Mouse (Mus musculus): Measurements from ENCODE around the gene Atp2a1. TPM values are rescaled to one million over a fixed set of nuclear protein-coding genes. Genes with fewer than 3 reads are reported as not detected.
"Not testable (repeated sequence)": the region's sequence is repeated elsewhere in the genome, so short reads cannot be mapped to it uniquely, and the experiment has no call there.

The Atp2a1 gene
- polyA plus RNA-seq, 2 experiments from 2014 or later = 0.18 to 0.38 TPM

DNA sequence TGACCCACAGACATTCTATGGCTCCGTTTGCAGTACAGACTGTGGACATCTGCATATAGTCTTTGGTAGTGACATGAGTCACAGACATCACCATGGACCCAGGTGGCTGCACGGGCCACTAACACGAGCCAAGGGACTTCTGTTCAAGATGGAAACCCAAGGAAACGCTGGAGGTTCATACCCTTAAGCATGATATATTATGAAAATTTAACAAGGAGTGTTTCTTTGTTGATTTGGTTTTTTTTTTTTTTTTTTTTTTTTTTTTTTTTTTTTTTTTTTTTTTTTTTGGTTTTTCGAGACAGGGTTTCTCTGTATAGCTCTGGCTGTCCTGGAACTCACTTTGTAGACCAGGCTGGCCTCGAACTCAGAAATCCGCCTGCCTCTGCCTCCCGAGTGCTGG is 60.4 kb downstream of the Atp2a1 start:
- not testable (repeated sequence) for ATAC-seq

DNA sequence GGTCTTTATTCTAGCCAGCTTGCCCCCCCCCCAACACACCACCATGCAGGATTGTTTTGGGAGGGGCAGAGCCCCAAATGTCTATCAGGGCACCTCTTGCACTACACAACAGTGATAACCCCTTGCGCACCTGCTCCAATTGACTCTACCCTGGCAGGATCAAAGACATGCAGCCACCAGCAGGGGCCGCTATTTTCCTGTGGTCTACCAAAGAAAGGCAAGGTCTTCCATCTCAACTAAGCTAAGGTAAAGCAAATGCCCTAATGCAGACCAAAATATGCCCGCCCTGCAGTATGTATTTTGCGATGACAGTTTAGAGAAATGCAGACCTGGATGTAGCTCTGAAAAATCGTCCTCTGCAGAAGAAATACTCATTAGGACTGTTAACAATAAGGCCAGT is 63.4 kb downstream of the Atp2a1 start:
- ATAC-seq = peak; percentile 33

DNA sequence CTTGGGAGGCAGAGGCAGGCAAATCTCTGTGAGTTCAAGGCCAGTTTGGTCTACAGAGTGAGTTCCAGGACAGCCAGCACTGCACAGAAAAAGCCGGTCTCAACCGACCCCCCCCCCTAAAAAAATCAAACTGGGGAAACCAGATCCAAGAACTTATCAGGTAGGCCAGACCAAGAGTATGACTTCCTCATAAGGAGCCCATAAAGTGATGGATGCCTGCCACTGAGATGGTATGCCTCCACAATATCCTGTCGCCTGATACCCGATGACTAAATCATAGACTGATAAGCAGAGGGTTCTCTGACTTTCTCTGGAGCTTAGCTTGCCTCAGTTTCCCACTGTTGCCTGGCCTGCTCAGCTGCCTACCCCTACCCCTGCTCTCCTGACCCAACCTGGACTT is 65.1 kb downstream of the Atp2a1 start:
- no peak for ATAC-seq

GRCm38 (mm10) chr7:126397221-126397620 is 65.7 kb downstream of the Atp2a1 start:
- no peak for ATAC-seq

DNA sequence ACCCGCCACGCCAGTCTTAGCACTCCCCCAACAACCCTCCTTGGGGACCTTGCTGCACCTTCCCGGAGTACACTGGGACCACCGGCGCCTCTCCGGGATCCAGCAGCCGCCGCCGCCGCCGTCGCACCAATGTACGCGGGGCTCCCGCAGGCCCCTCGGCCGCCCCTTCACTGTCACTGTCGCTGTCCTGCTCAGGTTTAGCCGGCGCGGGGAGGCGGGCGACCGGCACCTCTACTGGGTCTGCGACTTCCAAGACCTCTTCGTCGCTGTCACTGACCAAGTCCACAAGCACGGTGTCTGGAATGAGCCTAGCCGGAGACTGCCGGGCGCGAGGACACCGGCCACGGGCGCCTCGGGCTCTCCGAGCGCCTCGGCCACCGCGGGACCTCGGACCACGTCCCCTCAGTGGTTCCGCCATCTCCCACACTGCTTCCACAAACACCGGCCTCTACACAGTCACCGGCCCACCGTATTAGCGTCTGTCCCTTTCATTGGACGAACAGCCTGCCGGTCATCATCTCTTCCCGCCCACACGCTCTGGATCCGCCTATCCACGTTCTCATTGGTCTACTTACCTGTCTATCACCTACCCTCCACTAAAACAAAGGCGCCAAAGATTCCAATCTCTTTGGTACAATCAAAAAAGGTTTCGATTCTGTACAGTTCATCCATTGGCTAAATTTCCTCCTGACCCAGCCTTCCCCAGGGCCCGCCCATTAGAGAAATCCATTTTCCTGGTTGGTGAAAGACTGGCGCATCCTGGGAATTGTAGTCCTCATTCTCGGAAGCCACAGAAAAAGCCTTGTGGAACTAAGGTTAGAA is 66.4 kb downstream of the Atp2a1 start, which contains the start of gene Nfatc2ip:
Nfatc2ip (minus strand) TSS at position 440 of the 822 bp plus-strand sequence.
- peak; percentile 97 for ATAC-seq

Other genes with a start within 250 kb of the Atp2a1 start
- gene Sbk1, start 190.5 kb downstream of the Atp2a1 start, polyA plus RNA-seq (2017; shearing (Covaris generic)) = 1 to 10 TPM; 2.7 to 5.0 TPM
- gene Lat, start 93.5 kb downstream of the Atp2a1 start, polyA plus RNA-seq (2017; shearing (Covaris generic)) = 1,000 to 10,000 TPM in 1 of 2 experiments, 100 to 1,000 TPM in 1; 947 to 1,259 TPM
- gene Spns1, start 85.7 kb downstream of the Atp2a1 start, polyA plus RNA-seq (2017; shearing (Covaris generic)) = 10 to 100 TPM; 42.8 to 86.8 TPM
- gene Nfatc2ip, start 66.4 kb downstream of the Atp2a1 start, polyA plus RNA-seq (2017; shearing (Covaris generic)) = 1 to 10 TPM; 2.6 to 2.8 TPM
- gene Cd19, start 48.2 kb downstream of the Atp2a1 start, polyA plus RNA-seq (2017; shearing (Covaris generic)) = 10 to 100 TPM in 1 of 2 experiments, not detected in 1; 16.9 TPM
- 10 to 100 TPM; 31.9 to 68.2 TPM for gene Rabep2, start 34.3 kb downstream of the Atp2a1 start, polyA plus RNA-seq (2017; shearing (Covaris generic))
- 10 to 100 TPM; 11.5 to 13.1 TPM for gene Sh2b1, start 12.3 kb upstream of the Atp2a1 start, polyA plus RNA-seq (2017; shearing (Covaris generic))
- 10 to 100 TPM; 79.8 to 89.2 TPM for gene Tufm, start 24.3 kb upstream of the Atp2a1 start, polyA plus RNA-seq (2017; shearing (Covaris generic))
- gene Atxn2l, start 40.3 kb upstream of the Atp2a1 start, polyA plus RNA-seq (2017; shearing (Covaris generic)) = 10 to 100 TPM; 15.6 to 17.4 TPM
- 100 to 1,000 TPM; 228 to 250 TPM for gene Eif3c, start 103.3 kb upstream of the Atp2a1 start, polyA plus RNA-seq (2017; shearing (Covaris generic))
- gene Apobr, start 121.8 kb upstream of the Atp2a1 start, polyA plus RNA-seq (2017; shearing (Covaris generic)) = 1 to 10 TPM in 1 of 2 experiments, under 1 TPM in 1; 0.36 to 1.5 TPM
- 100 to 1,000 TPM in 1 of 2 experiments, 10 to 100 TPM in 1; 79.9 to 150 TPM for gene Cln3, start 122.7 kb upstream of the Atp2a1 start, polyA plus RNA-seq (2017; shearing (Covaris generic))
- not detected for gene Il27, start 131.8 kb upstream of the Atp2a1 start, polyA plus RNA-seq (2017; shearing (Covaris generic))
- gene Nupr1, start 167.8 kb upstream of the Atp2a1 start, polyA plus RNA-seq (2017; shearing (Covaris generic)) = under 1 TPM in 1 of 2 experiments, not detected in 1; 0.42 TPM
- gene Sgf29, start 186.2 kb upstream of the Atp2a1 start, polyA plus RNA-seq (2017; shearing (Covaris generic)) = 100 to 1,000 TPM in 1 of 2 experiments, 10 to 100 TPM in 1; 93.1 to 113 TPM
- 1 to 10 TPM in 1 of 2 experiments, under 1 TPM in 1; 0.82 to 1.3 TPM for gene Sult1a1, start 213.3 kb upstream of the Atp2a1 start, polyA plus RNA-seq (2017; shearing (Covaris generic))
- 100 to 1,000 TPM in 1 of 2 experiments, 10 to 100 TPM in 1; 82.6 to 175 TPM for gene Bola2, start 232.3 kb upstream of the Atp2a1 start, polyA plus RNA-seq (2017; shearing (Covaris generic))
- gene Slx1b, start 232.7 kb upstream of the Atp2a1 start, polyA plus RNA-seq (2017; shearing (Covaris generic)) = 10 to 100 TPM; 10.6 to 21.4 TPM
- gene Coro1a, start 244.7 kb upstream of the Atp2a1 start, polyA plus RNA-seq (2017; shearing (Covaris generic)) = 1,000 to 10,000 TPM; 2,251 to 2,782 TPM

All from CD4-positive, CD25-positive, alpha-beta regulatory T cell, adult 4 months (primary cell).